Mouse (Mus musculus): Measurements from ENCODE around the gene Rftn1. TPM values are rescaled to one million over a fixed set of nuclear protein-coding genes. Genes with fewer than 3 reads are reported as not detected.

Rftn1 gene
- 1.4 and 6.8 TPM in 2 replicates for polyA plus RNA-seq (2012; ENCODE audit: insufficient read depth, low replicate concordance)

- H3K27me3 ChIP-seq (replicated peaks): peaks cover 47% of the 10 kb centered on the region
Measured at GRCm38 (mm10) chr17:50190131-50191015, at the start of gene Rftn1. Gene Rftn1, minus strand, starts transcription at chr17:50190674.

GRCm38 (mm10) chr17:50237818-50238610 lies 47.5 kb upstream of the Rftn1 start:
- no peaks in the 10 kb centered on the region for H3K4me1 ChIP-seq
- no peaks in the 10 kb centered on the region for H3K9me3 ChIP-seq
- peaks cover 18% of the 10 kb centered on the region for H3K27me3 ChIP-seq (replicated peaks)
- TF ChIP-seq GATA1 (IDR thresholded peaks at IDR 0.05; ENCODE audit: borderline replicate concordance, low read length) (no peak), FLI1 (IDR thresholded peaks at IDR 0.05; ENCODE audit: low read length) (no peak)
- H3K4me3 ChIP-seq (replicated peaks): no peak overlapping the region
- no peaks in the 10 kb centered on the region for H3K36me3 ChIP-seq (replicated peaks; ENCODE audit: low read length)

More at GRCm38 (mm10) chr17:50190131-50191015, at the start of gene Rftn1:
- TF ChIP-seq GATA1 (IDR thresholded peaks at IDR 0.05; ENCODE audit: borderline replicate concordance, low read length) (no peak), FLI1 (IDR thresholded peaks at IDR 0.05; ENCODE audit: low read length) (no peak)
- Histone ChIP-seq H3K4me3 (replicated peaks) (peak within 1 kb of the TSS; percentile 91), H3K36me3 (replicated peaks; ENCODE audit: low read length) (no peaks in the 10 kb centered on the region), H3K4me1 (peaks cover 27% of the 10 kb centered on the region), H3K9me3 (no peaks in the 10 kb centered on the region; the same call in 1 of the 2 replicates)

DNA sequence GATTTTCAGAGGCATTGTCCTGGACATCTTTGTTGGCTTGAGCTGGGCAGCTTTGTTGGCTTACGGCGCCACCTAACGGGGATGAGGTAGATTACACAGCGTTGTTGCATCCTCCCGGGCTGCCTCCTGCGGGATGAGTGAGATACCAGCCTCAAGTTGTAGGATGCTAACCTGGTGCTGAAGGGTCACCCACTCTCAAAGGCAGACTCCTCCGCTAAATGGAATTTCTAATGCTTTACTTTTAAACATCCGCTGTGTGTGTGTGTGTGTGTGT lies 46.9 kb upstream of the Rftn1 start:
- no peaks in the 10 kb centered on the region for H3K9me3 ChIP-seq
- no peaks in the 10 kb centered on the region for H3K36me3 ChIP-seq (replicated peaks; ENCODE audit: low read length)
- H3K4me3 ChIP-seq (replicated peaks): no peak overlapping the region
- no peaks in the 10 kb centered on the region for H3K4me1 ChIP-seq
- peaks cover 18% of the 10 kb centered on the region for H3K27me3 ChIP-seq (replicated peaks)
- no peak for TF ChIP-seq GATA1 (IDR thresholded peaks at IDR 0.05; ENCODE audit: borderline replicate concordance, low read length)
- TF ChIP-seq FLI1 (IDR thresholded peaks at IDR 0.05; ENCODE audit: low read length): no peak

GRCm38 (mm10) chr17:50236702-50237435 lies 46.4 kb upstream of the Rftn1 start:
- Histone ChIP-seq H3K36me3 (replicated peaks; ENCODE audit: low read length) (no peaks in the 10 kb centered on the region), H3K4me1 (no peaks in the 10 kb centered on the region), H3K9me3 (no peaks in the 10 kb centered on the region), H3K27me3 (replicated peaks) (peaks cover 16% of the 10 kb centered on the region), H3K4me3 (replicated peaks) (no peak overlapping the region)
- no peak for TF ChIP-seq FLI1 (IDR thresholded peaks at IDR 0.05; ENCODE audit: low read length)
- no peak for TF ChIP-seq GATA1 (IDR thresholded peaks at IDR 0.05; ENCODE audit: borderline replicate concordance, low read length)

DNA sequence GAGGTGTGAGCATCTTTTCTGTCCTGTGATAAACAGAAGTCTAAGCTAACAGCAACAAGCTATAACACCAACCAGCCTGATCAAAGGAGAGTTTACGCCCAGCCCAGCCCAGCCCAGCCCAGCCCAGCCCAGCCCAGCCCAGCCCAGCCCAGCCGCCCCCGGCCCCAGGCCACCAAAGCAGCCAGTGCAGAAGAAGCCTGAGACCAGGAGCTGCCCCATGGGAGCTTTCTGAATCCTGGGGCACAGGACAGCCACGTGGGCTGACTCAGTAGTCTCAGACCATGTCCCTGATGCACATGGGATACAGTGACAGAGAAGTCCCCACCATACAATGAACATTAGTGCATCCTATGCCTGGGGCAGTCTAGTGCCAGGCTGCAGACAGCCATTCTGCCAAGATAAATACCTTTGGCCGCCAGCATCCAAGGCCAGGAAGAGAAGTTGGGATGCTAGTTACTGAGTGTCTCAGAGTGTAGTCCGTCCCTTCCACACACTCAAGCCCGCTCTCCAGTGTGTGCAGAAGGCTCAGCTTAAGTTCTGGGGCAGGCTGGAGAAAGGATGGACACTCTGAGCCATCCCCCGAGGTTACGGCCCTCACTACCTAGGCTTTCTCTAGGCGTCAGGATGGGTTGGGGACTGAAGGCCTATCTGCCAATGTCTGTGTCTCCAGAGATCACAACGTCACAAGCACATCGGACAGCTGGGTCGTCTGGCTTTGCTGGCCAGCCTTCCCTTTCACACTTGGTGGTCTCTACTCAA lies 45.6 kb upstream of the Rftn1 start:
- Histone ChIP-seq H3K4me3 (replicated peaks) (no peak overlapping the region), H3K36me3 (replicated peaks; ENCODE audit: low read length) (no peaks in the 10 kb centered on the region), H3K27me3 (replicated peaks) (peaks cover 16% of the 10 kb centered on the region), H3K4me1 (no peaks in the 10 kb centered on the region), H3K9me3 (no peaks in the 10 kb centered on the region)
- TF ChIP-seq GATA1 (IDR thresholded peaks at IDR 0.05; ENCODE audit: borderline replicate concordance, low read length) (no peak), FLI1 (IDR thresholded peaks at IDR 0.05; ENCODE audit: low read length) (no peak)

- Histone ChIP-seq H3K4me1 (no peaks in the 10 kb centered on the region), H3K9me3 (no peaks in the 10 kb centered on the region), H3K4me3 (replicated peaks) (no peak overlapping the region), H3K27me3 (replicated peaks) (peaks cover 12% of the 10 kb centered on the region), H3K36me3 (replicated peaks; ENCODE audit: low read length) (no peaks in the 10 kb centered on the region)
- TF ChIP-seq FLI1 (IDR thresholded peaks at IDR 0.05; ENCODE audit: low read length): no peak
- TF ChIP-seq GATA1 (IDR thresholded peaks at IDR 0.05; ENCODE audit: borderline replicate concordance, low read length): no peak
Measured at GRCm38 (mm10) chr17:50233956-50234355, 43.5 kb upstream of the Rftn1 start.

DNA sequence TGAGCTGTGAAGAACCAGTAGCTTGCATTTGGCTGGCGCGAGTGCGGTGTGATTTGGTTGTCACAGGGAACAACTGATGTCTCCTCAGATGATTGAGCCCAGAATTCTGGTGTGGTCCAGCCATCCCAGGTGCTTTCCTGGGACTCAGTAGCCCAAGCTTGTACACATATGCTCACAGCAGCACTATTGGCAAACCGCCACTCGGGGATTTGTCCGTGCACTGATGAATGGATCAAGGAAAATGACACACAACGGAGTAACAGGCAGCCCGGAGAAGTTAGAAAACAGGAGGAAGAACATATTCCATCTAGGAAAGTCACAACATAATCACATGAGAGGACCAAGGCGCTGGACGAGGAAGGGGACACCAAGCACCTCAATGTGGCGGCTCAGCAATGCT lies 42.3 kb upstream of the Rftn1 start:
- Histone ChIP-seq H3K27me3 (replicated peaks) (peaks cover 5% of the 10 kb centered on the region), H3K9me3 (no peaks in the 10 kb centered on the region), H3K36me3 (replicated peaks; ENCODE audit: low read length) (no peaks in the 10 kb centered on the region), H3K4me1 (no peaks in the 10 kb centered on the region), H3K4me3 (replicated peaks) (no peak overlapping the region)
- no peak for TF ChIP-seq GATA1 (IDR thresholded peaks at IDR 0.05; ENCODE audit: borderline replicate concordance, low read length)
- no peak for TF ChIP-seq FLI1 (IDR thresholded peaks at IDR 0.05; ENCODE audit: low read length)

GRCm38 (mm10) chr17:50231206-50231605 lies 40.7 kb upstream of the Rftn1 start:
- H3K4me1 ChIP-seq: no peaks in the 10 kb centered on the region
- TF ChIP-seq GATA1 (IDR thresholded peaks at IDR 0.05; ENCODE audit: borderline replicate concordance, low read length): no peak
- no peak for TF ChIP-seq FLI1 (IDR thresholded peaks at IDR 0.05; ENCODE audit: low read length)
- H3K27me3 ChIP-seq (replicated peaks): peaks cover 3% of the 10 kb centered on the region
- H3K36me3 ChIP-seq (replicated peaks; ENCODE audit: low read length): no peaks in the 10 kb centered on the region
- H3K4me3 ChIP-seq (replicated peaks): no peak overlapping the region
- no peaks in the 10 kb centered on the region for H3K9me3 ChIP-seq

GRCm38 (mm10) chr17:50229534-50229933 lies 39.1 kb upstream of the Rftn1 start:
- Histone ChIP-seq H3K9me3 (no peaks in the 10 kb centered on the region), H3K36me3 (replicated peaks; ENCODE audit: low read length) (no peaks in the 10 kb centered on the region), H3K4me3 (replicated peaks) (no peak overlapping the region), H3K27me3 (replicated peaks) (peaks cover 7% of the 10 kb centered on the region), H3K4me1 (no peaks in the 10 kb centered on the region)
- TF ChIP-seq FLI1 (IDR thresholded peaks at IDR 0.05; ENCODE audit: low read length) (no peak), GATA1 (IDR thresholded peaks at IDR 0.05; ENCODE audit: borderline replicate concordance, low read length) (no peak)

All from megakaryocyte, embryonic 14.5 days (primary cell).